Mouse (Mus musculus) bone marrow macrophage, adult 2 months (primary cell): ENCODE results near the gene Ank3.

Source experiments
- CTCF ChIP-seq: IDR thresholded peaks from 2 replicates; pipeline ENCODE4 v1.5.1; 2012; ENCODE audit warnings: low read depth, mild to moderate bottlenecking, low read length, moderate library complexity
- POLR2A ChIP-seq: IDR thresholded peaks from 2 replicates; pipeline ENCODE4 v1.6.1; 2012; ENCODE audit warnings: mild to moderate bottlenecking, low read depth, low read length, borderline replicate concordance

GRCm38 (mm10) chr10:69620692-69621382 is 222.3 kb downstream of the Ank3 start:
- TF ChIP-seq POLR2A (no peak), CTCF (no peak)
